Mouse (Mus musculus) forebrain, embryonic 12.5 days (tissue): ENCODE data around the gene Myog. TPM values are rescaled to one million over a fixed set of nuclear protein-coding genes. Genes with fewer than 3 reads are reported as not detected.

Experiments used
- ATAC-seq: fragments of 200-750 bp; cut with Nextera tagmentation; 2 replicates; pipeline ENCODE4 v1.8.0; 2017; ENCODE audit warnings: moderate TSS enrichment; ENCODE audit not compliant: low FRiP score
- H3K27ac ChIP-seq: fragments of 300-500 bp; sonication (generic); 2 replicates; pipeline ENCODE4 v1.5.1; 2016; ENCODE audit warnings: mild to moderate bottlenecking
- H3K27me3 ChIP-seq: fragments of 300-500 bp; sonication (generic); 2 replicates; pipeline ENCODE4 v1.6.1; 2016; ENCODE audit warnings: mild to moderate bottlenecking
- H3K36me3 ChIP-seq: fragments of 300-500 bp; sonication (generic); replicated peaks from 2 replicates; pipeline ENCODE4 v1.6.1; 2016; ENCODE audit warnings: mild to moderate bottlenecking
- H3K4me1 ChIP-seq: fragments of 300-500 bp; sonication (generic); 2 replicates; pipeline ENCODE4 v1.6.1; 2016
- H3K4me2 ChIP-seq: fragments of 300-500 bp; sonication (generic); 2 replicates; pipeline ENCODE4 v1.6.1; 2016; ENCODE audit warnings: mild to moderate bottlenecking, moderate library complexity
- H3K4me3 ChIP-seq: fragments of 300-500 bp; sonication (generic); replicated peaks from 2 replicates; pipeline ENCODE4 v1.5.1; 2016; ENCODE audit warnings: mild to moderate bottlenecking
- H3K9ac ChIP-seq: fragments of 300-500 bp; sonication (generic); 2 replicates; pipeline ENCODE4 v1.6.1; 2016; ENCODE audit warnings: mild to moderate bottlenecking
- H3K9me3 ChIP-seq: fragments of 300-500 bp; sonication (generic); 2 replicates; pipeline ENCODE4 v1.6.1; 2016
- WGBS: fragments of 180-500 bp; shearing (Covaris S2); methylation state at CpG from one replicate; pipeline ENCODE4 v1.1.7; 2016; 5-methylcytosine and 5-hydroxymethylcytosine counted together
- polyA plus RNA-seq: library from polyadenylated mRNA; unstranded; fragments of >200 nt; fragmentation: Nextera tagmentation; extraction: Ambion mirVana; gene quantifications from 2 replicates; pipeline ENCODE4 v1.2.1, GENCODE M21; 2016

The Myog gene
- polyA plus RNA-seq, 1 experiment from 2014 or later = 1.2 TPM

GRCm38 (mm10) chr1:134334111-134334827, 44.5 kb downstream of the Myog start:
- Histone ChIP-seq H3K27ac (no peak overlapping the region), H3K4me3 (no peak overlapping the region), H3K4me2 (no peak overlapping the region), H3K9me3 (no peaks in the 10 kb centered on the region), H3K4me1 (0 out of 2 replicates have a peak, but pooled peaks cover 7% of the 10 kb centered on the region), H3K27me3 (no peaks in the 10 kb centered on the region; the same call in 1 of the 2 replicates), H3K9ac (no peak overlapping the region), H3K36me3 (no peaks in the 10 kb centered on the region)
- 90% methylated on average over 7 of the region's 7 CpGs for WGBS
- ATAC-seq = no peak

GRCm38 (mm10) chr1:134335211-134335923, 45.6 kb downstream of the Myog start:
- Histone ChIP-seq H3K4me2 (no peak overlapping the region), H3K9ac (no peak overlapping the region), H3K36me3 (no peaks in the 10 kb centered on the region), H3K9me3 (no peaks in the 10 kb centered on the region), H3K4me1 (0 out of 2 replicates have a peak, but pooled peaks cover 7% of the 10 kb centered on the region), H3K27ac (no peak overlapping the region), H3K27me3 (no peaks in the 10 kb centered on the region; the same call in 1 of the 2 replicates), H3K4me3 (no peak overlapping the region)
- no peak for ATAC-seq
- 85% methylated on average over 13 of the region's 13 CpGs for WGBS

- WGBS = 86% methylated on average over 12 of the region's 12 CpGs
- Histone ChIP-seq H3K4me3 (no peak overlapping the region), H3K9ac (no peak overlapping the region), H3K27me3 (no peaks in the 10 kb centered on the region; the same call in 1 of the 2 replicates), H3K27ac (no peak overlapping the region), H3K36me3 (no peaks in the 10 kb centered on the region), H3K4me2 (no peak overlapping the region), H3K9me3 (no peaks in the 10 kb centered on the region), H3K4me1 (0 out of 2 replicates have a peak, but pooled peaks cover 7% of the 10 kb centered on the region)
- ATAC-seq = no peak
Measured at GRCm38 (mm10) chr1:134335924-134336810, 46.4 kb downstream of the Myog start.

GRCm38 (mm10) chr1:134336958-134337710, 47.3 kb downstream of the Myog start:
- Histone ChIP-seq H3K27ac (no peak overlapping the region), H3K4me3 (no peak overlapping the region), H3K36me3 (no peaks in the 10 kb centered on the region), H3K4me2 (no peak overlapping the region), H3K9me3 (no peaks in the 10 kb centered on the region), H3K27me3 (no peaks in the 10 kb centered on the region; the same call in 1 of the 2 replicates), H3K4me1 (0 out of 2 replicates have a peak, but pooled peaks cover 7% of the 10 kb centered on the region), H3K9ac (no peak overlapping the region)
- ATAC-seq = no peak
- WGBS = 87% methylated on average over 11 of the region's 11 CpGs

GRCm38 (mm10) chr1:134339162-134339561, 49.4 kb downstream of the Myog start:
- Histone ChIP-seq H3K9ac (no peak overlapping the region), H3K9me3 (no peaks in the 10 kb centered on the region), H3K4me1 (peaks cover 7% of the 10 kb centered on the region), H3K36me3 (no peaks in the 10 kb centered on the region), H3K27ac (no peak overlapping the region), H3K4me2 (no peak overlapping the region), H3K27me3 (0 out of 2 replicates have a peak, but pooled peaks cover 10% of the 10 kb centered on the region), H3K4me3 (no peak overlapping the region)
- WGBS = 95% methylated on average over 7 of the region's 7 CpGs
- ATAC-seq = no peak

- Histone ChIP-seq H3K27me3 (0 out of 2 replicates have a peak, but pooled peaks cover 10% of the 10 kb centered on the region), H3K36me3 (no peaks in the 10 kb centered on the region), H3K9me3 (no peaks in the 10 kb centered on the region), H3K27ac (no peak overlapping the region), H3K4me1 (peaks cover 15% of the 10 kb centered on the region), H3K4me2 (no peak overlapping the region), H3K4me3 (no peak overlapping the region), H3K9ac (no peak overlapping the region)
- WGBS = 95% methylated on average over 18 of the region's 18 CpGs
- no peak for ATAC-seq
Measured at GRCm38 (mm10) chr1:134339757-134340619, 50.2 kb downstream of the Myog start.

- no peaks in the 10 kb centered on the region for H3K9me3 ChIP-seq
- ATAC-seq = no peak
- H3K36me3 ChIP-seq = peaks cover 11% of the 10 kb centered on the region
- no peak overlapping the region for H3K4me2 ChIP-seq
- no peak overlapping the region for H3K27ac ChIP-seq
- H3K27me3 ChIP-seq = 0 out of 2 replicates have a peak, but pooled peaks cover 10% of the 10 kb centered on the region
- 82% methylated on average over 5 of the region's 5 CpGs for WGBS
- H3K4me3 ChIP-seq = no peak overlapping the region
- no peak overlapping the region for H3K9ac ChIP-seq
- H3K4me1 ChIP-seq = peaks cover 15% of the 10 kb centered on the region
Measured at GRCm38 (mm10) chr1:134341641-134342277, 52.0 kb downstream of the Myog start.

Other genes starting within 250 kb of the Myog start
- 128 and 135 TPM in 2 replicates for gene Btg2, start 210.9 kb upstream of the Myog start, polyA plus RNA-seq
- gene Chit1, start 178.7 kb upstream of the Myog start, polyA plus RNA-seq = not detected in 2 replicates
- 1.9 and 2.5 TPM in 2 replicates for gene Chil1, start 107.8 kb upstream of the Myog start, polyA plus RNA-seq
- gene Mybph, start 96.5 kb upstream of the Myog start, polyA plus RNA-seq = 0.15 and 0.34 TPM in 2 replicates
- 1.4 and 1.8 TPM in 2 replicates for gene Adora1, start 54.6 kb upstream of the Myog start, polyA plus RNA-seq
- gene Ppfia4, start 42.9 kb downstream of the Myog start, polyA plus RNA-seq = 3.1 and 3.2 TPM in 2 replicates
- gene Tmem183a, start 72.0 kb downstream of the Myog start, polyA plus RNA-seq = 130 and 131 TPM in 2 replicates
- not detected in 2 replicates for gene 4933406M09Rik, start 96.0 kb downstream of the Myog start, polyA plus RNA-seq
- gene Cyb5r1, start 115.6 kb downstream of the Myog start, polyA plus RNA-seq = 19.2 and 21.5 TPM in 2 replicates
- 61.1 and 65.1 TPM in 2 replicates for gene Adipor1, start 125.4 kb downstream of the Myog start, polyA plus RNA-seq
- 33.2 and 34.1 TPM in 2 replicates for gene Klhl12, start 165.5 kb downstream of the Myog start, polyA plus RNA-seq
- 41.6 and 41.7 TPM in 2 replicates for gene Rabif, start 204.7 kb downstream of the Myog start, polyA plus RNA-seq